Mouse (Mus musculus) liver, embryonic 12.5 days (tissue): ENCODE data around the gene Ltk. TPM values are rescaled to one million over a fixed set of nuclear protein-coding genes. Genes with fewer than 3 reads are reported as not detected.
A peak's percentile ranks its signal among the peaks of the same experiment; 100 is the strongest.

Experiments used
- ATAC-seq: fragments of 200-750 bp; cut with Nextera tagmentation; 2 replicates; pipeline ENCODE4 v1.8.0; 2017; ENCODE audit warnings: moderate number of reproducible peaks, mild to moderate bottlenecking, moderate library complexity
- H3K27ac ChIP-seq: fragments of 300-500 bp; sonication (generic); 2 replicates; pipeline ENCODE4 v1.5.1; 2016; ENCODE audit warnings: mild to moderate bottlenecking
- H3K27me3 ChIP-seq: fragments of 300-500 bp; sonication (generic); replicated peaks from 2 replicates; pipeline ENCODE4 v1.6.1; 2016; ENCODE audit warnings: mild to moderate bottlenecking, moderate library complexity
- H3K36me3 ChIP-seq: fragments of 300-500 bp; sonication (generic); 2 replicates; pipeline ENCODE4 v1.6.1; 2016; ENCODE audit warnings: mild to moderate bottlenecking, moderate library complexity
- H3K4me1 ChIP-seq: fragments of 300-500 bp; sonication (generic); 2 replicates; pipeline ENCODE4 v1.6.1; 2016
- H3K4me2 ChIP-seq: fragments of 300-500 bp; sonication (generic); 2 replicates; pipeline ENCODE4 v1.6.1; 2016; ENCODE audit warnings: mild to moderate bottlenecking, moderate library complexity
- H3K4me3 ChIP-seq: fragments of 300-500 bp; sonication (generic); 2 replicates; pipeline ENCODE4 v1.5.1; 2016; ENCODE audit warnings: mild to moderate bottlenecking, moderate library complexity
- H3K9ac ChIP-seq: fragments of 300-500 bp; sonication (generic); 2 replicates; pipeline ENCODE4 v1.6.1; 2016; ENCODE audit warnings: mild to moderate bottlenecking, moderate library complexity
- H3K9me3 ChIP-seq: fragments of 300-500 bp; sonication (generic); replicated peaks from 2 replicates; pipeline ENCODE4 v1.6.1; 2016; ENCODE audit warnings: mild to moderate bottlenecking, moderate library complexity
- WGBS: fragments of 180-500 bp; shearing (Covaris S2); methylation state at CpG from one replicate; pipeline ENCODE4 v1.1.7; 2016; ENCODE audit not compliant: insufficient replicate concordance; 5-methylcytosine and 5-hydroxymethylcytosine counted together
- polyA plus RNA-seq: library from polyadenylated mRNA; unstranded; fragments of >200 nt; fragmentation: Nextera tagmentation; extraction: Ambion mirVana; gene quantifications from 2 replicates; pipeline ENCODE4 v1.2.1, GENCODE M21; 2016

The Ltk gene
- polyA plus RNA-seq, 1 experiment from 2014 or later = 0.19 TPM

DNA sequence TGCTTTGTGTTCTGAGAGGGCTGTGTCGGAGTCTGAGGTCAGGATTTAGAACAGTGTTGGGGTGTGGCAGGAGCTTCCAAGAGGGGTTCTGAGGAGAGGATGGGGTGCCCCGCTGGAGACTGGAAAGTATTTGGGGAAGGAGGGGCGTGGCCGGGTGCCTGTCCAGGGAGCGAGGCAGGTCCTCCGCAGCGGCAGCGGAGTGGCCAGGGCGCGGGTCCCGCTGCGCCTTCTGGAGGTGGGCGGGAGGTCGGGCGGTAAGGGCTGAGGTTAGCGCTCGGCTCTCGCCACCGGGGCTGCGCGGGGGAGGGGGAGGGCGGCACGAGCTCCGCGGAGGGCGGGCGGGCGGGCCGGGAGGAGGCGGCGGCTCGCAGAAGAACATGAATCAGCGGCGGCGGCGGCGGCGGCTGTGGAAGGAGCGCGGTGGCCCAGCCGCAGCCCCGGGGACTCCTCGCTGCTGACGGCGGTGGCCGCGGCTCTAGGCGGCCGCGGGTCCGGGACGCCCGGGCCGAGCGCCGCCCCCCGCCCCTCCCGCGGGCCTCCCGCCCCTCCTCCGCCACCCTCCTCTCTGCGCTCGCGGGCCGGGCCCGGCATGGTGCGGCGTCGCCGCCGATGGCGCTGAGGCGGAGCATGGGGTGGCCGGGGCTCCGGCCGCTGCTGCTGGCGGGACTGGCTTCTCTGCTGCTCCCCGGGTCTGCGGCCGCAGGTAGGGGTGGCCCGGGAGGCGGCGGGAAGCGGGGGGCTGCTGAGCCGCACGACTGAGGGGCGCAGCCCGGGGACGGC is 39.1 kb upstream of the Ltk start:
- Histone ChIP-seq H3K9me3 (no peaks in the 10 kb centered on the region), H3K4me3 (peak overlapping the region; percentile 69), H3K36me3 (no peaks in the 10 kb centered on the region), H3K27me3 (peaks cover 94% of the 10 kb centered on the region), H3K4me1 (peaks cover 31% of the 10 kb centered on the region), H3K9ac (peak overlapping the region; percentile 71), H3K4me2 (peak overlapping the region; percentile 96), H3K27ac (no peak overlapping the region)
- under 1% methylated on average over 42 of the region's 89 CpGs for WGBS
- ATAC-seq = peak; percentile 70

GRCm38 (mm10) chr2:119798246-119798927 is 38.2 kb upstream of the Ltk start:
- H3K27ac ChIP-seq = no peak overlapping the region
- no peak overlapping the region for H3K9ac ChIP-seq
- no peaks in the 10 kb centered on the region for H3K9me3 ChIP-seq
- ATAC-seq = no peak
- H3K4me1 ChIP-seq = peaks cover 31% of the 10 kb centered on the region
- H3K4me2 ChIP-seq = peak overlapping the region; percentile 96
- peak overlapping the region; percentile 69; the same call in 1 of the 2 replicates for H3K4me3 ChIP-seq
- 12% methylated on average over 13 of the region's 13 CpGs for WGBS
- H3K27me3 ChIP-seq = peaks cover 87% of the 10 kb centered on the region
- no peaks in the 10 kb centered on the region for H3K36me3 ChIP-seq

DNA sequence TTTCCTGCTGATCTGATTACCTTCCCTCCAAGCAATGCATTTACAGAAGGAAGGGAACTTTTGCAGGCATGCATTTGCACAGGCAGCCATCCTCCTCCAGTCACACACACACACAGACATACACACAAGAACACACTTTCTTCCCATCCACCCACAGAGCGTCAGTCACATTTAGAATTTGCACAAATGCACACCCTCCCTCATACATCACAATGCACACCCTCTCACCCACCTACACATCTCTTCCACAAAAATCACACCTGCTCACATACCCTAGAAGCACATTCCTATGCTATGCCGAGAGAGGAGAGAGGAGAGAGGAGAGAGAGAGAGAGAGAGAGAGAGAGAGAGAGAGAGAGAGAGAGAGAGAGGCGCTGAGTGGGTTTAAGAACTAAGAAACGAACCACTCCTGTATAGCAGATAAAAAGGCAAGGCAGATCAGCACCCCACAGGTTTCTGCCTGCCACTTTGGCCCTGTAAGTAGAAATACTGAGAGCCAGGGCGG is 37.1 kb upstream of the Ltk start, which contains the start of gene Tyro3:
TSS of gene Tyro3 (plus strand) at position 455 of the 505 bp plus-strand sequence.
- H3K9ac ChIP-seq = no peak within 1 kb of the TSS
- 52% methylated on average over 5 of the region's 5 CpGs for WGBS
- H3K36me3 ChIP-seq = no peaks in the 10 kb centered on the region
- peak within 1 kb of the TSS; percentile 96; the same call in 1 of the 2 replicates for H3K4me2 ChIP-seq
- no peak within 1 kb of the TSS for H3K27ac ChIP-seq
- H3K27me3 ChIP-seq = peaks cover 79% of the 10 kb centered on the region
- peaks cover 23% of the 10 kb centered on the region for H3K4me1 ChIP-seq
- no peak for ATAC-seq
- no peak within 1 kb of the TSS for H3K4me3 ChIP-seq
- no peaks in the 10 kb centered on the region for H3K9me3 ChIP-seq

DNA sequence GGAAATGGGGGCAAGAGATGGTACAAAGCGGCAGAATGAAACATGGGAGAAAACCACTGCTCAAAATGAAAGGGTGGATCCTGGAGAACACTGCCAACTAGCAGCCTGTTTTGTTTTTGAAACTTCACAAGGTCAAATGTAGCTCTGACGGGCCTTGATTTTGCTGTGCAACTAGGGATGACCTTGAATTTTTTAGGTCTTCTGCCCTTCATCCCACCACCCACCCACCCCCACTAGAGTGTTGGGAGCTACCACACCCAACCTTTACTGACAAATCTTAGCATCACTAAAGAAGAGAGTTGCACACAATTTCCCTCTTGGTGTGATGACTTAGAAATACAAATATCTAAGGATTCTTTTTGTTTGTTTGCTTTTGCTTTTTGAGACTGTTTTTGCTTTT is 29.8 kb upstream of the Ltk start:
- ATAC-seq = no peak
- H3K4me2 ChIP-seq = no peak overlapping the region
- H3K27ac ChIP-seq = no peak overlapping the region
- 64% methylated on average over 2 of the region's 2 CpGs for WGBS
- peaks cover 21% of the 10 kb centered on the region for H3K27me3 ChIP-seq
- H3K36me3 ChIP-seq = peaks cover 5% of the 10 kb centered on the region; the same call in 1 of the 2 replicates
- H3K9me3 ChIP-seq = no peaks in the 10 kb centered on the region
- peaks cover 14% of the 10 kb centered on the region for H3K4me1 ChIP-seq
- no peak overlapping the region for H3K4me3 ChIP-seq
- H3K9ac ChIP-seq = no peak overlapping the region

DNA sequence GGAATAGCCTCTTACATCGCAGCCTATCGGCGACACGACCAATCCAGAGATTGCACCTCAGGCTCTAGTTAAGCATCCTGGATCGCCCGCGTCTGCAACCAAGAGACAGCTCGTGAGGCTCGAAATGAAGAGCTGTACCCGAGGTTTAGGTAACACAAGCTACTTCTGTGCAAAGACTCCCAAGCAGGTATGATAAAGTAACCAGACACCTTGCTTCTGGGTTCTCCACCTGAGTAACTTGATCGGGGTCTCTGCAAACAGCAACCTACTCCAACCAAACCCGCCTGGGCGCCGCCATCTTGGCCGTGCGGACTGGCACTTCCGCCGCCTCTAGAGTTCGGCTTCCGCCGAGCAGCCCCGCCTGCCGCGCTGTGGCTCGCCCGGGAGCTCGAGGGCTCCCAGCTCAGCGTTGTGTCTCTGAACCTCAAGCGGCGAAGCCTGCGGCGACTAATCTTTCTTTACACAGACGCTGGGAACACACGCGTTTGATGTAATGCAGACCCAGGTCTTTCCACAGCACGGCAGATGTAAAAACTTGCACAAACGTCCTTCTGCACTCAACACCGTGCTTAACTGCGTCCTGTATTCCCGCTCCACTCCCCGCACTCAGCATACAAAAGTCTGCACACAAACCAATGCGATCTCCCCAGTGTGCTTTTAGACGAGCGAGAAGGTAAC is 27.1 kb upstream of the Ltk start, which contains the start of gene Rpap1:
TSS of gene Rpap1 (minus strand) at position 332 of the 678 bp plus-strand sequence.
- Histone ChIP-seq H3K27ac (peak within 1 kb of the TSS; percentile 72), H3K4me1 (peaks cover 14% of the 10 kb centered on the region), H3K9me3 (no peaks in the 10 kb centered on the region), H3K9ac (peak within 1 kb of the TSS; percentile 69), H3K27me3 (peaks cover 11% of the 10 kb centered on the region), H3K4me3 (peak within 1 kb of the TSS; percentile 67), H3K36me3 (peaks cover 19% of the 10 kb centered on the region), H3K4me2 (peak within 1 kb of the TSS; percentile 81)
- under 1% methylated on average over 44 of the region's 44 CpGs for WGBS
- ATAC-seq = peak; percentile 96

- H3K4me1 ChIP-seq = no peaks in the 10 kb centered on the region
- WGBS = 83% methylated on average over 6 of the region's 6 CpGs
- H3K36me3 ChIP-seq = peaks cover 74% of the 10 kb centered on the region
Observed at GRCm38 (mm10) chr2:119767246-119767645, 7.0 kb upstream of the Ltk start.

DNA sequence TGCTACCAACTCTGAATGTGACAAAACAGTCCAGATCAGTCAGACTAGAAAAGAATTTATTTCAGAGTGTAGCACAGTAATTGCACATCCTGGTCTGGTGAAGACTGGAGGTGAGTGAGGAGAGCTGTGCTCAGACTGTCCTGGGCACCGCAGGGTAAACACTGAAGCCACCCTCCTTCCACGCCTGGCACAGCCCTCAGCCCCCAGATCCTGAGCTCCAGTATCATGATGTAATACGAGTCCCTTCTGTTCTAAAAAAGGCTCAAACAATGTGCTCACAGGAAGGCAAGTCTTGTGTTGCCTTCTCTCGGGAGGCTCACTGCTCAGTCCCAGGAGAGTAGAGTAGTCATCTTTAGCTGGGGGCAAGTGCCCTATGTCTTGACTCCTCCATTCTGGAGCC is 3.7 kb upstream of the Ltk start:
- H3K9ac ChIP-seq = no peak overlapping the region
- H3K36me3 ChIP-seq = peaks cover 40% of the 10 kb centered on the region
- WGBS = 71% methylated on average over 4 of the region's 4 CpGs
- no peak overlapping the region for H3K4me2 ChIP-seq
- H3K27ac ChIP-seq = no peak overlapping the region
- 0 out of 2 replicates have a peak, but pooled peaks cover 2% of the 10 kb centered on the region for H3K4me1 ChIP-seq
- no peak for ATAC-seq
- H3K9me3 ChIP-seq = no peaks in the 10 kb centered on the region
- H3K4me3 ChIP-seq = no peak overlapping the region
- peaks cover 36% of the 10 kb centered on the region for H3K27me3 ChIP-seq

More at GRCm38 (mm10) chr2:119767246-119767645, 7.0 kb upstream of the Ltk start:
- Histone ChIP-seq H3K9me3 (no peaks in the 10 kb centered on the region), H3K27me3 (peaks cover 4% of the 10 kb centered on the region), H3K27ac (no peak overlapping the region), H3K9ac (no peak overlapping the region), H3K4me2 (no peak overlapping the region), H3K4me3 (no peak overlapping the region)
- ATAC-seq = no peak

GRCm38 (mm10) chr2:119762276-119762675 is 2.0 kb upstream of the Ltk start:
- Histone ChIP-seq H3K4me3 (no peak overlapping the region), H3K36me3 (peaks cover 29% of the 10 kb centered on the region), H3K4me1 (peaks cover 18% of the 10 kb centered on the region), H3K9ac (no peak overlapping the region), H3K27ac (no peak overlapping the region), H3K27me3 (peaks cover 53% of the 10 kb centered on the region), H3K4me2 (no peak overlapping the region), H3K9me3 (no peaks in the 10 kb centered on the region)
- WGBS = 51% methylated on average over 1 of the region's 1 CpGs
- ATAC-seq = no peak

- no peak for ATAC-seq
- Histone ChIP-seq H3K27me3 (peaks cover 83% of the 10 kb centered on the region), H3K4me3 (peak overlapping the region; percentile 62), H3K27ac (no peak overlapping the region), H3K4me1 (peaks cover 18% of the 10 kb centered on the region), H3K36me3 (peaks cover 9% of the 10 kb centered on the region), H3K4me2 (peak overlapping the region; percentile 87), H3K9me3 (no peaks in the 10 kb centered on the region), H3K9ac (no peak overlapping the region)
- 5% methylated on average over 44 of the region's 44 CpGs for WGBS
Observed at GRCm38 (mm10) chr2:119758844-119759835, 1.1 kb downstream of the Ltk start.

DNA sequence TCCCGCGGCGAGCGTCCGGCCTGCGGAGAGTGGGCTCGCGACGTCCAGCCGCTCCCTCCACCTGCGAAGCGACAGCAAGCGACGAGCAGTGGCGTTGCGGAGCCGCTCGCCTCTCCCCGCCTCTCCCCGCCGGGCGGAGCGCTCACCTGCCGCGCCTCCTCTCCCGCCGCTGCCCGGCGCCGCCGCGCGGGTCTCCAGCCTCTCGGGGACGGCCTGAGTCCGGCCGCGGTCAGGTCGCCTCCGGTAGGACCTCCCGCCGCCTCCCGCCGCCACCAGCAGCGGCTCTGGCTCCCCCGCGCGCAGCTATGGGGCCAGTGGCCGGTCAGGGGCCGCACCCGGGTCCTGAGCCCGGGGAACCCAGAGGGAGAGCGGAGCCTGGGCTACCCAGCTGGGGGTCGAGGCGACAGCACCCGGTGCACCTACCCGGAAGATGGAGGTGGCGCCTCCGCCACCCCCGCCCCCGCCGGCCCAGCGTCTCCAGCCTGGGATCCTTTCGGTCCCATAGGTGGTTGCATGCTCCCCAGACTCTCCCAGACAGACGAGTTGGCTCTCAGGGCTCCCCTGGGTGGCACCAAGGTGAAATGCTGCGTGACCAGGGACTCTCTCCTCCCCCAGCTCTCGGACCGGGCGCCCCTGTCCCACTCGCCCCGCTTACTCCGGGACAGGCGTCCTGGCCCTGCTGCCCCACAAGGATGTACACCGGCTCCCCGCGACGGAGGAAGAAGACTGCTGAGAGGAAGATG is 2.0 kb downstream of the Ltk start:
- Histone ChIP-seq H3K4me3 (peak overlapping the region; percentile 62), H3K4me1 (peaks cover 18% of the 10 kb centered on the region), H3K9ac (peak overlapping the region; percentile 41; the same call in 1 of the 2 replicates), H3K27me3 (peaks cover 92% of the 10 kb centered on the region), H3K36me3 (no peaks in the 10 kb centered on the region), H3K4me2 (peak overlapping the region; percentile 87), H3K9me3 (no peaks in the 10 kb centered on the region), H3K27ac (no peak overlapping the region)
- ATAC-seq = peak; percentile 46
- WGBS = 1% methylated on average over 75 of the region's 77 CpGs
